Mouse (Mus musculus) regulatory T cell (primary cell): ENCODE results near the gene Defb35.
"Not testable (repeated sequence)": the region's sequence is repeated elsewhere in the genome, so short reads cannot be mapped to it uniquely, and the experiment has no call there.

Source experiments
- in situ Hi-C: fragments of 300-600 bp; cut with MboI, MseI; formaldehyde crosslinking; loops from one replicate; pipeline ENCODE4 v1.15.1; 2025; ENCODE audit warnings: high pct_unique_total_duplicates

The Defb35 gene

DNA sequence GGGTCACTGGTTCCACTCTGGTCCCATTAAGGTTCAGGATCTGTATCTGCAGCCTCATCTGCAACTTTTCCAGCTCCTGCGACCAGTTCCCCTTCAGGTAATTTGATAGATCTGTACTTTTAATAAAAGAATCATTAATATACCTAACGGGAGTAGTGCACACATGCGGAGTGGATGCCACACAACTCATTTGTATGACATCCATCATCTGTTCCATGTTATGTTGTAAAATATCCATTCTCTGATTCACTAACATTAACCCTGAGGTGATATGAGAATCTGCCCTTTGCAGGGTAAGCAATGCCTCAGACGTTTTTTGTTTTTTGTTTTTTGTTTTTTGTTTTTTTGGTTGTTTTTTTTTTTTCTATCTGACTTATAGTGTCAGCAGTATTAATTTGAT lies at the start of gene Defb35:
Defb35 (plus strand) TSS at position 301 of the 400 bp plus-strand sequence.
- in situ Hi-C loops: not testable (repeated sequence)

DNA sequence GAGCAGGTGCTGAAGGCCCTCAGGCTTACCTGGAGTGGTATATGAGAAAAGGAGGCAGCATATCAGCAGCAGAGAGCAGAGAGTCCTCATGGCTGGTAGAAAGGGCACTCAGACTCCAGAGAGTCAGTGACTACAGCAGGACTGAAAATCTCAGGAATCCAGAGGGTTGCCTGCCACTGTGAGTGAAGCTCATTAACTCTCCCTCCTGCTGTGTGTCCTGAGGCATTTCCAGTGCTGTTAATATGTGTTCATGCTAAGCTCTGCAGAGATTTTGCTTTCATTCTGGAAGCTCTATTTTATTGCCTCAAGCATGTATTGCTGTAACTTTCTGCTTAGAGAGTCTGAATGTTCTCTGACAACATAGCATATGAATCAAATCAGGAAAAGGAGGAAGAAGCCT lies 31.9 kb upstream of the Defb35 start, which contains the start of gene Defb11:
Defb11 (minus strand) TSS at position 123 of the 400 bp plus-strand sequence.
- in situ Hi-C loops: not testable (repeated sequence)

- in situ Hi-C loops: no loop called here
Measured at GRCm38 (mm10) chr8:21911931-21912330, 26.2 kb upstream of the Defb35 start.

- in situ Hi-C loops: no loop called here
Measured at GRCm38 (mm10) chr8:21912554-21912953, 25.6 kb upstream of the Defb35 start.

- in situ Hi-C loops: no loop called here
Measured at GRCm38 (mm10) chr8:21915625-21916024, 22.5 kb upstream of the Defb35 start.

DNA sequence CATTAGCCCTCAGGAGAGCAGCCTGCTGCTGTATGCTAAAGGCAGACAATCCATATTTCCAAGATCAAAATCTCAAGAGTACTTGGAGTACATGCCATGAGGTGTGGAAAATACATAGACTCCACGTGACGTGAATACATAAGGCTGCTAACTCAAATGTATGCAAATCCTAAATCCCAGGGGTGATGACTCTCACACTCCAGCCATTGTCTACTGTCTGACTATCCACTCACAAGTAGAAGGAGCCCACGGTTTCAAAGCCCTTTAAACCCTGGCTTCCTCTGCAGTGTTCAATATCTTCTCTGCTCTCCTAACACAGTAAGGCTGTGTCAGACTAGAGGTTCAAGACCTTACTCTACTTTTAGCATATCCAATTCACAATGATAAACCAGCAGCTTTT lies 7.4 kb upstream of the Defb35 start:
- in situ Hi-C loops: not testable (repeated sequence)

DNA sequence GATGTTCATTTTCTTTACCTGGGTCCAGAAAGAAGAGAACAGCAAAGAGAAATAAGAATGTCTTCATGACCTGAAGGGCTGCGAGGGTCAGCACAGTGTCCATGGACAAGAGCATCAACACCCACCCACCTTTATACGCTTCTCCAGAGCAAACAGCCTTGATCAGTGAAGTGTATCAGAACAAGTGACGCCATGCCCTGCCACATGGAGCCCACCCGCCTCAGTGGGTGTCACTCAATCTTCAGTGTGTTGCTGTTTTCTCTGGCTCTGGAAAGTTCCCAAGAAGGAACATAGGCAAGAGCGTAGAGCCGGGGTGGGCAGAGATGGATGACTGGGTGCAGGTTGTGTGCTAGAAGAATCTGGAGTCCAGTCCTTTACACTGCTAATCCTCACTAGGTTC lies 5.5 kb upstream of the Defb35 start, which contains the start of gene Defb15:
Defb15 (minus strand) TSS at position 101 of the 400 bp plus-strand sequence.
- in situ Hi-C loops: no loop called here

DNA sequence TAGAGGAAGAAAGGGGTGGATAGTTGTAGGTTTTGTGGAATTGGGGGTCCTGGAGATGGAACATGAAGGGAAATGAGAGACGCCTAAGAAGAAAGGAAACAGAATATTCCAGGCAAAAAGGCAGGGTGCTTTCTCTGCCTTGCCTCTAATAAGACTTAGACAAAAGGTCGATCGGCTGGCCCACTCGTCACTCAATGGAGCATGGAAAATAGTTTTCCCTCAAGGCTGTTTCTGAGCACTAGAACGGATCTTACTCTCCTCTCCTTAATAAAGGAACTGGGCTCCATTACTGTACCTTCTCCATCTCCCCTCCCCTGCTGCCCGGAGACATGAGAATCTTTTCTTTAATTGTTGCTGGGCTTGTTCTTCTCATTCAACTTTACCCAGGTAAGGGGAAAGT lies 8.3 kb downstream of the Defb35 start, which contains the start of gene Defb13:
Defb13 (plus strand) TSS at position 301 of the 400 bp plus-strand sequence.
- in situ Hi-C loops: no loop called here

- in situ Hi-C loops: no loop called here
Measured at GRCm38 (mm10) chr8:21947311-21948017, 9.3 kb downstream of the Defb35 start.

DNA sequence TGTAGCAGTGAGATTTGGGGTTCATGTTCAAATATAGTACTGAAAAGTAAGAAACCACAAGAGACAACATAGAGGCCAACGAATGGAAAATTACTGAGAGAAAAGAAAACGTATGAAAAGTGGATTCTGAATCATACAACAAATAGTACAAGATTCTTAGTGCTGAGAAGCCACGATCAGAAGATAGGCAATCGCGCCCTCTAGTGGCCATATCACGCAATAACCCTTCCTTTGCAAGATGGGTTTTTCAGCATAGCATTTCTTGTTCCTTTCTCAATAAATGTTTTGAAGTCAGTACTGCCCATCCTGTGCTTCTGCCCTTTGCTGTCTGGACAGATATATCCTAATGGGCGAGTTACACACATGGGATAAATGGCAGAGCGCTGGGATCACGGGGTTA lies 17.2 kb downstream of the Defb35 start:
- in situ Hi-C loops: no loop called here

GRCm38 (mm10) chr8:21956336-21956735 lies 18.2 kb downstream of the Defb35 start:
- in situ Hi-C loops: no loop called here

DNA sequence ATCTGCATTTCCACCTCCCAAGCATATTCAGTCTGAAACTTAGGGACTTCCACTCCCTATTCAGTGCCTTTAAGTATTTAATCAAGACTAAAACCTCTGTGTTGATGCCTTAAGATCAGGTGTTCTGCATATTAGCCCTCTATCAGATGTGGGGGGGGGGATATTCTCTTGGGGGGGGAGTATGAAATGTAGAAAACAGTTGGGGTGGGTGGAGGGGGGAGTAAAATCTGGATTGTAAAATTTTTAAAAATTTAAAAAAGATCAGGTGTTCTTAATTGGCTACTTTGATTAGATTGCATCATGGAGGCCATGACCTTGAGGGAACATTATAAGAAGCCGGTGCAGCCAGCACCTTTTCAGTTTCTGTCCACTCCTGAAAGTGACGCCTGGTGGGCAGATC lies 20.3 kb downstream of the Defb35 start, which contains the start of gene Fam90a1a:
Fam90a1a (plus strand) TSS at position 301 of the 400 bp plus-strand sequence.
- in situ Hi-C loops: no loop called here

GRCm38 (mm10) chr8:21966646-21967045 lies 28.5 kb downstream of the Defb35 start:
- in situ Hi-C loops: no loop called here

DNA sequence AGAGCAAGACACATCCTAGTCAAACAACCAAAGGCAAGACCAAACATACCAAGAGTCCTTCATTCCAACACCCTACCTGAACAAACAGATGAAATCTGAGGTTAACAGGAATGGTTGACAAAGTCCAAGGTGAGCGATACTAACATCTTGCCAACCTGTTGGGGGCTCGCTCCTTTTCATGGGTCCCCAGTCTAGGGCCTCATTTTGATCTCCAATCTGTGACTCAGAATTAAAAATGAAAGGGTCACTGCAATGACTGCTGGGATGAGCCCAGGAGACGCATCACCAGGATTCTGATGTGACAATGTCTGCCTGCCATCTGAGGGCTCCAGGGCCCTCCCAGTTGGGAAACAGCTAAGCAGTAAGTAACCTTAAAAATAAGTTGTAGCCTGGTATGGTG lies 31.3 kb downstream of the Defb35 start, which contains the start of gene Ccdc70:
Ccdc70 (plus strand) TSS at position 301 of the 400 bp plus-strand sequence.
- in situ Hi-C loops: no loop called here

DNA sequence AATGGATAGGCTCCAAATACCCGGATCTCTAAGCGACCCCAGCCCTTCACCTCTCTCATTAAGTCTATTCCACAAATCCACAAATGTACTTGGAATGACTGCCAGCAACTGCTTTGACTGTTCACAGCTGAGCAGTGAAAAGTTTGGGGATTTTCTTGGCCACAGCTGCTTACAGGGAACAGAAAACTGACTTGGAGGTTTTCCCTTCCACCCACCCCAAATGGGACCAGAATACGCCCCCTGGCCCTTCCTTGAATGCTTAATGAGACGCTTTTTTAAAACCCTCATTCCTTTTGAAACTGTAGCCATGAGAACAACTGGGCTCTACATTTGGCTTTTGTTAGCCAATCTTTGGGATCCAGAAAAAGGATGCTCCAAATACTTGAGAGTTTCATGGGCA lies 40.0 kb downstream of the Defb35 start:
- in situ Hi-C loops: no loop called here

GRCm38 (mm10) chr8:21981664-21982337 lies 43.6 kb downstream of the Defb35 start:
- in situ Hi-C loops: no loop called here
